ENCODE assay signal across 26 mouse cellular contexts in the genomic region with DNA sequence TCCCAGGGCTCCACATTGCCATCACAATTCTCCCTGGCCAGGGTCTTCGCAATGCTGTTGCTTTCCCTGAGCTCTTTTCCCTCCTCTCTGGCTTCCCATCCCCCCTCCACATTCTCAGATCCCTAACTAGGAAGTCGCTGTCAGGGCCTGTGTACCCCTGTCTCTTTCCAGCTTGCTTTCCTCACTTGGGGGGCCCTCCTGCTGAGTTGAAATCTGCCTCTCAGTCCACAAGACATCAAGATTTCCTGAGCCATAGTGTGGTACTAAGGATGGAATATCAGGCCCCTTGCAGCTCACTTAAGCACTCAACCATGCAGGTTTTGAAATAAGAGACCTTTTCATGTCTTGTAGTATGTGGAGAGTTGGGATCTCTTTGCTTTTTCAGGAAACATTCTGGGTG.
"Had no signal": no experiment of that assay in that cellular context is flagged by ENCODE, and none has a peak within 500 bp of the region (broad histone marks: within the 10 kb centered on the region; RNA-seq: fewer than 3 reads in every experiment).

No protein-coding gene starts in this region.

- H3K9me3 ChIP-seq: heart, embryonic 12.5 days; hindbrain, embryonic 10.5 days; hindbrain, embryonic 12.5 days; intestine, embryonic 15.5 days; limb, embryonic 10.5 days; limb, embryonic 12.5 days; liver, embryonic 13.5 days; liver, embryonic 15.5 days had no signal

- ATAC-seq: hindbrain, embryonic 16.5 days; inflammation-experienced regulatory T-cells, adult 6 months; intestine, embryonic 15.5 days; intestine, postnatal 0 days; liver, postnatal 0 days had no signal

- H3K9ac ChIP-seq: heart, embryonic 12.5 days; hindbrain, embryonic 12.5 days; hindbrain, embryonic 14.5 days; intestine, embryonic 15.5 days; limb, embryonic 12.5 days; liver, embryonic 13.5 days; liver, embryonic 15.5 days; liver, postnatal 0 days had no signal

- H3K36me3 ChIP-seq: heart, embryonic 12.5 days; hindbrain, embryonic 10.5 days; hindbrain, embryonic 12.5 days; intestine, embryonic 15.5 days; limb, embryonic 10.5 days; limb, embryonic 12.5 days; liver, embryonic 13.5 days; liver, embryonic 15.5 days had no signal

- DNase-seq: gastrocnemius, adult 2 months; gastrocnemius, postnatal 10 days; gastrocnemius, postnatal 25 days; heart, adult 2 months; heart, postnatal 10 days; heart, postnatal 4 days; kidney, adult 18-20 months; kidney, postnatal 14 days; kidney, postnatal 36 days; liver; liver, embryonic 13.5 days; liver, postnatal 0 days had no signal

- H3K27ac ChIP-seq: gastrocnemius, adult 2 months; heart, adult 2 months; hindbrain, embryonic 10.5 days; hindbrain, embryonic 12.5 days; hindbrain, embryonic 14.5 days; intestine, embryonic 15.5 days; layer of hippocampus, adult 2 months; left cerebral cortex, adult 2 months; limb, embryonic 10.5 days; limb, embryonic 12.5 days; liver, embryonic 13.5 days; liver, embryonic 15.5 days had no signal

- H3K27me3 ChIP-seq: hindbrain, embryonic 12.5 days; intestine, embryonic 15.5 days; limb, embryonic 12.5 days; liver, embryonic 13.5 days; liver, embryonic 15.5 days had no signal

- H3K4me3 ChIP-seq: gastrocnemius, adult 2 months; heart, adult 2 months; heart, embryonic 12.5 days; hindbrain, embryonic 10.5 days; hindbrain, embryonic 12.5 days; intestine, embryonic 15.5 days; layer of hippocampus, adult 2 months; left cerebral cortex, adult 2 months; limb, embryonic 10.5 days; limb, embryonic 12.5 days; liver, embryonic 13.5 days; liver, embryonic 15.5 days had no signal

- H3K4me2 ChIP-seq: heart, embryonic 12.5 days; hindbrain, embryonic 12.5 days; hindbrain, embryonic 14.5 days; intestine, embryonic 15.5 days; limb, embryonic 12.5 days; liver, embryonic 11.5 days; liver, embryonic 13.5 days; liver, embryonic 15.5 days had no signal

- H3K4me1 ChIP-seq: heart, embryonic 12.5 days; hindbrain, embryonic 12.5 days; intestine, embryonic 15.5 days; liver, embryonic 13.5 days; liver, embryonic 15.5 days had no signal
